Mouse (Mus musculus) stomach, postnatal 0 days (tissue): ENCODE data around the gene Kyat1. TPM values are rescaled to one million over a fixed set of nuclear protein-coding genes. Genes with fewer than 3 reads are reported as not detected.

ENCODE experiments used
- ATAC-seq: fragments of 200-750 bp; cut with Nextera tagmentation; 2 replicates; pipeline ENCODE4 v1.8.0; 2017; ENCODE audit not compliant: low FRiP score, low TSS enrichment
- DNase-seq: peaks from one replicate; pipeline ENCODE4 v3.0.0-alpha.2; 2016; ENCODE audit warnings: low spot score
- H3K27ac ChIP-seq: fragments of 300-500 bp; sonication (generic); replicated peaks from 2 replicates; pipeline ENCODE4 v1.5.1; 2014; ENCODE audit warnings: mild to moderate bottlenecking, control low read depth
- H3K27me3 ChIP-seq: fragments of 300-500 bp; sonication (generic); 2 replicates; pipeline ENCODE4 v1.6.1; 2014; ENCODE audit warnings: low read length; ENCODE audit not compliant: control insufficient read depth, insufficient read depth
- H3K36me3 ChIP-seq: fragments of 300-500 bp; sonication (generic); 2 replicates; pipeline ENCODE4 v1.6.1; 2014; ENCODE audit warnings: low read length, mixed read lengths; ENCODE audit not compliant: control insufficient read depth, insufficient read depth
- H3K4me1 ChIP-seq: fragments of 300-500 bp; sonication (generic); replicated peaks from 2 replicates; pipeline ENCODE4 v1.6.1; 2014; ENCODE audit warnings: antibody characterized with exemption; ENCODE audit not compliant: control insufficient read depth, insufficient read depth
- H3K4me2 ChIP-seq: fragments of 300-500 bp; sonication (generic); replicated peaks from 2 replicates; pipeline ENCODE4 v1.6.1; 2014; ENCODE audit warnings: low read depth, mild to moderate bottlenecking, control low read depth, moderate library complexity
- H3K4me3 ChIP-seq: fragments of 300-500 bp; sonication (generic); 2 replicates; pipeline ENCODE4 v1.5.1; 2014; ENCODE audit warnings: low read depth, low read length, control low read depth
- H3K9ac ChIP-seq: fragments of 300-500 bp; sonication (generic); 2 replicates; pipeline ENCODE4 v1.6.1; 2014; ENCODE audit warnings: mild to moderate bottlenecking, low read length, control low read depth, mixed read lengths
- H3K9me3 ChIP-seq: fragments of 300-500 bp; sonication (generic); 2 replicates; pipeline ENCODE4 v1.6.1; 2016; ENCODE audit warnings: low read length; ENCODE audit not compliant: control insufficient read depth
- CTCF ChIP-seq: IDR thresholded peaks from 2 replicates; pipeline ENCODE4 v1.5.1; 2016; ENCODE audit warnings: antibody characterized with exemption, low read depth, mild to moderate bottlenecking, moderate library complexity
- EP300 ChIP-seq: optimal IDR thresholded peaks from 2 replicates; pipeline ENCODE3; 2016; ENCODE audit warnings: antibody characterized with exemption
- WGBS: fragments of 180-500 bp; shearing (Covaris S2); extraction: QIAGEN DNeasy Blood & Tissue Kit; methylation state at CpG from one replicate; pipeline ENCODE4 v1.1.7; 2014; 5-methylcytosine and 5-hydroxymethylcytosine counted together
- polyA plus RNA-seq: library from polyadenylated mRNA; unstranded; fragments of >200 nt; fragmentation: Nextera tagmentation; extraction: Ambion mirVana; gene quantifications from 2 replicates; pipeline ENCODE4 v1.2.1, GENCODE M21; 2015

The Kyat1 gene
- polyA plus RNA-seq, 1 experiment from 2014 or later, result 81.2 TPM

DNA sequence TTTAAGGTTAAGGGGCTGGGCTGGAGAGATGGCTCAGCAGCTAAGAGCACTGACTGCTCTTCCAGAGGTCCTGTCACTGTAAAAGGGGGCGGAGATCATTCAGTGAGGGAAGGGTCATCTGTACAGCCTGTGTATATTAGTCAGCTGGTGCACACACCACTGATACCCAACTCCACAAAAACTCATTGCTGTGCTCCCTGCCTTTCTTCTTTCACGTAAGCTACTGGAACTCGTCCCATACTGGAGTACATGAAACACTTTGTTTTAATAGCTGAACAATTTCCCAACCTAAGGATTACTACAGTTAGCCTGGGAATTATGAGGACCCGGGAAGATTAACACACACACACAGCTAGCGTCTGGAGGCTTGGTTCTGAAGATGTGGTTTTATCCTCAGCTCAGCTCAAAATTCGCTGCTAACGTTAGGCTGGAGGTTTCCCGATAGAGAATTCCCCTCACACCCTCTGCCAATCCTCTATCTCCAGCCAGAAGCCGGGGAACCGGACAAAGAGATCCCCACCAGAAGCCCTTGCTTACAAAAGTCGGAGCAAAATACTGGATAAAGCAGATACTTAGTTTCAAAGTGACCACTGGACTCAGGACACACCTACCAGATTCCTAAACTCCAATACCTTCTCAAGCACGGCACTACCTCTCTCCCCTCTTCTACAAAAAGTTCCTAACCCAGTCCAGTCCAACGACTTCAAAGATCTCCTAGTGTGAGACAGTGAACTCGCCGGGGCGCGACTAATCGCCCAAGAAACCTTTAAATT, 31.0 kb upstream of the Kyat1 start:
- peaks cover 6% of the 10 kb centered on the region for H3K4me1 ChIP-seq
- no peaks in the 10 kb centered on the region for H3K9me3 ChIP-seq
- TF ChIP-seq CTCF, result no peak
- no peak for TF ChIP-seq EP300
- H3K27ac ChIP-seq, result peak overlapping the region; percentile 90
- H3K36me3 ChIP-seq, result peaks cover 8% of the 10 kb centered on the region; the same call in 1 of the 2 replicates
- H3K4me2 ChIP-seq, result peak overlapping the region; percentile 68
- H3K27me3 ChIP-seq, result no peaks in the 10 kb centered on the region
- WGBS, result 3% methylated on average over 18 of the region's 18 CpGs
- H3K4me3 ChIP-seq, result peak overlapping the region; percentile 66
- ATAC-seq, result no peak
- H3K9ac ChIP-seq, result peak overlapping the region; percentile 65
- DNase-seq, result no peak

- no peak for ATAC-seq
- no peak overlapping the region for H3K27ac ChIP-seq
- no peaks in the 10 kb centered on the region for H3K9me3 ChIP-seq
- peaks cover 6% of the 10 kb centered on the region for H3K4me1 ChIP-seq
- no peak overlapping the region for H3K4me3 ChIP-seq
- TF ChIP-seq CTCF (no peak), EP300 (no peak)
- no peak for DNase-seq
- 76% methylated on average over 5 of the region's 5 CpGs for WGBS
- no peaks in the 10 kb centered on the region for H3K36me3 ChIP-seq
- no peaks in the 10 kb centered on the region for H3K27me3 ChIP-seq
- H3K9ac ChIP-seq, result no peak overlapping the region
- H3K4me2 ChIP-seq, result no peak overlapping the region
Measured at GRCm38 (mm10) chr2:30235593-30235992, 29.9 kb upstream of the Kyat1 start.

DNA sequence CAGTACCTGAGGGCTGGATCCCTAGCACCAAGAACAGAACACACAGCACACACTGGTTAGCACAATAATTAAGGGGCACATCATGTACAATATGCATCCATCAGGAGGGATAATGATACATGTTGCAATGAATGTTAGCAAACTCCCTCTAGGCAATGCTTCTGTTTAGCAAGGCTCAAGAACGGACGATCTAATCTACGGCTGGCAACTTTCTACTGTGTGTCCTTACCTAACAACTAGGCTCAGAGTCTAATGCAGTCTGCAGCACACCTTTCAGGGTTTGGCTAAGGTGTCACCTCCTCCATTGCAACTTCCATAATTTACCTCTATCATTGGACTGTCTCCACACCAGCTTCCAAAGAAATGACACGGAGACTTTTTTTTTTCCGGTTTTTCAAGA, 10.6 kb upstream of the Kyat1 start:
- Histone ChIP-seq H3K9ac (no peak overlapping the region), H3K9me3 (no peaks in the 10 kb centered on the region), H3K4me3 (no peak overlapping the region), H3K4me2 (no peak overlapping the region), H3K36me3 (no peaks in the 10 kb centered on the region), H3K4me1 (no peaks in the 10 kb centered on the region), H3K27me3 (no peaks in the 10 kb centered on the region), H3K27ac (no peak overlapping the region)
- no peak for TF ChIP-seq CTCF
- no peak for TF ChIP-seq EP300
- ATAC-seq (no peak), DNase-seq (no peak)
- 90% methylated on average over 5 of the region's 5 CpGs for WGBS

- no peak overlapping the region for H3K4me3 ChIP-seq
- WGBS, result 62% methylated on average over 6 of the region's 6 CpGs
- no peak for ATAC-seq
- no peak overlapping the region for H3K9ac ChIP-seq
- no peak overlapping the region for H3K4me2 ChIP-seq
- no peak for DNase-seq
- no peak overlapping the region for H3K27ac ChIP-seq
- no peaks in the 10 kb centered on the region for H3K4me1 ChIP-seq
- no peaks in the 10 kb centered on the region for H3K9me3 ChIP-seq
- no peaks in the 10 kb centered on the region for H3K27me3 ChIP-seq
- no peaks in the 10 kb centered on the region for H3K36me3 ChIP-seq
- no peak for TF ChIP-seq EP300
Measured at GRCm38 (mm10) chr2:30215493-30215892, 9.8 kb upstream of the Kyat1 start.

DNA sequence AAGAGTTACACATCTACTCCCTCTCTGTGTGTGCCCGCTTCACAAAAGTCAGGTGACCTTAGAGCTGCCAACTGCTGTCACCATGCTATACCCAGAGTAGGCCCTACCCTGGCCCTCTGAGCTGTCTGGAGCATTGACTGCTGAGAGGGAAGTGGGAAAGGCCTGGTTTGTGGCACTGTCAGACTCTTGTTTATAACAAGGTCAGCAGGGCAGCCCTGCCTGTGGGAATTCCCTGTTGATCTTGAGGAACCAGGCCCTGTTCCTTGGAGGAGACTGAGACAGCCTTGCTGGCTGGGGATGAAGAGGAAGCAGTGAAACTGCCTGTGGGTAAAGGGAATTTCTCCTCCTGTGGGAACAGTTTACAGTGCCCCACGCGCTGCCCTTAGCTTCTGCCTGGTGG, 9.1 kb upstream of the Kyat1 start:
- Histone ChIP-seq H3K4me3 (no peak overlapping the region), H3K9ac (no peak overlapping the region), H3K9me3 (no peaks in the 10 kb centered on the region), H3K4me1 (no peaks in the 10 kb centered on the region), H3K27me3 (no peaks in the 10 kb centered on the region), H3K27ac (no peak overlapping the region), H3K36me3 (no peaks in the 10 kb centered on the region), H3K4me2 (no peak overlapping the region)
- ATAC-seq (no peak), DNase-seq (no peak)
- TF ChIP-seq EP300, result no peak
- no peak for TF ChIP-seq CTCF
- 73% methylated on average over 3 of the region's 3 CpGs for WGBS

GRCm38 (mm10) chr2:30212951-30213350, 7.3 kb upstream of the Kyat1 start:
- no peaks in the 10 kb centered on the region for H3K27me3 ChIP-seq
- no peak for ATAC-seq

More at GRCm38 (mm10) chr2:30212951-30213350, 7.3 kb upstream of the Kyat1 start:
- no peak overlapping the region for H3K4me3 ChIP-seq
- no peaks in the 10 kb centered on the region for H3K9me3 ChIP-seq
- 60% methylated on average over 1 of the region's 1 CpGs for WGBS
- no peak for TF ChIP-seq EP300
- no peak for TF ChIP-seq CTCF
- no peaks in the 10 kb centered on the region for H3K36me3 ChIP-seq
- H3K27ac ChIP-seq, result no peak overlapping the region
- H3K9ac ChIP-seq, result no peak overlapping the region
- DNase-seq, result no peak
- no peak overlapping the region for H3K4me2 ChIP-seq
- no peaks in the 10 kb centered on the region for H3K4me1 ChIP-seq
